12 mouse cellular contexts compared by ENCODE assay signal in genomic region chr11:102070426-102070825, GRCm38 (mm10). TPM values are rescaled to one million over a fixed set of nuclear protein-coding genes. Genes with fewer than 3 reads are reported as not detected.
DNase-seq lines count a peak whose midpoint lies in the region; ATAC-seq and TF ChIP-seq lines count a peak whose summit lies in the region.
"Had no signal": no experiment of that assay in that cellular context is flagged by ENCODE, and none has a peak within 500 bp of the region (broad histone marks: within the 10 kb centered on the region; RNA-seq: fewer than 3 reads in every experiment).

No protein-coding gene starts in this region.

- H3K4me3 ChIP-seq in kidney, embryonic 15.5 days (replicated peaks), result no peak overlapping the region
- peak overlapping the region; percentile 40; the same call in 1 of the 2 replicates for H3K4me3 ChIP-seq in embryonic facial prominence, embryonic 10.5 days
- H3K4me3 ChIP-seq in forebrain, embryonic 13.5 days, result no peak overlapping the region
- H3K4me3 ChIP-seq in limb, embryonic 12.5 days (replicated peaks), result no peak overlapping the region
- H3K4me3 ChIP-seq in left cerebral cortex, adult 2 months, result no peak overlapping the region

- no peak for DNase-seq in kidney, postnatal 10 days
- peak; percentile 49 for DNase-seq in embryonic facial prominence, embryonic 10.5 days (ENCODE audit: low spot score)
- no peak for DNase-seq in thymus, adult 18-20 months
- no peak for DNase-seq in left cerebral cortex, adult 2 months (ENCODE audit: extremely low spot score in 1 of 2, low spot score in 2 of 2)
- DNase-seq: adrenal gland, postnatal 36 days; thymus, postnatal 14 days had no signal

- H3K9me3 ChIP-seq in kidney, embryonic 15.5 days (replicated peaks), result no peaks in the 10 kb centered on the region
- no peaks in the 10 kb centered on the region for H3K9me3 ChIP-seq in embryonic facial prominence, embryonic 10.5 days
- H3K9me3 ChIP-seq in forebrain, embryonic 13.5 days (replicated peaks), result no peaks in the 10 kb centered on the region
- H3K9me3 ChIP-seq in limb, embryonic 12.5 days, result no peaks in the 10 kb centered on the region

- peak overlapping the region; percentile 44 for H3K4me2 ChIP-seq in kidney, embryonic 15.5 days
- peak overlapping the region; percentile 30 for H3K4me2 ChIP-seq in forebrain, embryonic 13.5 days
- peak overlapping the region; percentile 32 for H3K4me2 ChIP-seq in limb, embryonic 12.5 days

- WGBS in kidney, embryonic 15.5 days, result 5% methylated on average over 13 of the region's 13 CpGs
- 2% methylated on average over 13 of the region's 13 CpGs for WGBS in embryonic facial prominence, embryonic 10.5 days
- 6% methylated on average over 9 of the region's 13 CpGs for WGBS in forebrain, embryonic 13.5 days
- under 1% methylated on average over 12 of the region's 13 CpGs for WGBS in limb, embryonic 12.5 days

- no peak overlapping the region for H3K9ac ChIP-seq in kidney, embryonic 15.5 days
- H3K9ac ChIP-seq in forebrain, embryonic 13.5 days, result peak overlapping the region; percentile 28; the same call in 1 of the 2 replicates
- 0 out of 2 replicates have a peak overlapping the region, but pooled peaks have one; percentile 34 for H3K9ac ChIP-seq in limb, embryonic 12.5 days (replicated peaks)

- intact Hi-C loops in left cerebral cortex, adult 2 months (cut with DNase I), result no loop called here

- no peak for ATAC-seq in kidney, embryonic 15.5 days (replicated peaks; ENCODE audit: low FRiP score)
- ATAC-seq in forebrain, embryonic 13.5 days, result no peak
- ATAC-seq in limb, embryonic 12.5 days (ENCODE audit: insufficient number of reproducible peaks, insufficient read depth, low FRiP score, low TSS enrichment, low read depth), result no peak

- peaks cover 5% of the 10 kb centered on the region; the same call in 1 of the 2 replicates for H3K27me3 ChIP-seq in kidney, embryonic 15.5 days
- H3K27me3 ChIP-seq in embryonic facial prominence, embryonic 10.5 days (replicated peaks; ENCODE audit: low read depth, poor library complexity, severe bottlenecking), result peaks cover 26% of the 10 kb centered on the region
- H3K27me3 ChIP-seq in forebrain, embryonic 13.5 days, result no peaks in the 10 kb centered on the region
- H3K27me3 ChIP-seq in limb, embryonic 12.5 days, result peaks cover 19% of the 10 kb centered on the region

- no peak for TF ChIP-seq CTCF in left cerebral cortex, adult 2 months (IDR thresholded peaks at IDR 0.05)

- no peaks in the 10 kb centered on the region for H3K36me3 ChIP-seq in kidney, embryonic 15.5 days
- 0 out of 2 replicates have a peak, but pooled peaks cover 5% of the 10 kb centered on the region for H3K36me3 ChIP-seq in embryonic facial prominence, embryonic 10.5 days (replicated peaks)
- H3K36me3 ChIP-seq in forebrain, embryonic 13.5 days (ENCODE audit: poor library complexity, severe bottlenecking), result peaks cover 18% of the 10 kb centered on the region; the same call in 1 of the 2 replicates
- peaks cover 9% of the 10 kb centered on the region; the same call in 1 of the 2 replicates for H3K36me3 ChIP-seq in limb, embryonic 12.5 days

- no peak overlapping the region for H3K27ac ChIP-seq in kidney, embryonic 15.5 days
- H3K27ac ChIP-seq in embryonic facial prominence, embryonic 10.5 days (replicated peaks), result no peak overlapping the region
- peak overlapping the region; percentile 37; the same call in 1 of the 2 replicates for H3K27ac ChIP-seq in forebrain, embryonic 13.5 days
- no peak overlapping the region for H3K27ac ChIP-seq in limb, embryonic 12.5 days
- H3K27ac ChIP-seq in left cerebral cortex, adult 2 months, result no peak overlapping the region

- H3K4me1 ChIP-seq in kidney, embryonic 15.5 days, result peaks cover 26% of the 10 kb centered on the region
- H3K4me1 ChIP-seq in embryonic facial prominence, embryonic 10.5 days, result peaks cover 28% of the 10 kb centered on the region
- H3K4me1 ChIP-seq in forebrain, embryonic 13.5 days, result peaks cover 17% of the 10 kb centered on the region; the same call in 1 of the 2 replicates
- peaks cover 24% of the 10 kb centered on the region for H3K4me1 ChIP-seq in limb, embryonic 12.5 days (replicated peaks)

RNA-seq across cellular contexts. Expression of gene Mpp2, which starts 17.9 kb away (rescaled TPM):
- 14.0 and 14.2 TPM in 2 replicates for polyA plus RNA-seq in kidney, embryonic 15.5 days (2015; fragmentation: Nextera tagmentation; extraction: Ambion mirVana)
- polyA plus RNA-seq in embryonic facial prominence, embryonic 10.5 days (2016; fragmentation: Nextera tagmentation; extraction: Ambion mirVana), result 12.5 and 12.9 TPM in 2 replicates
- 19.8 and 22.0 TPM in 2 replicates for polyA plus RNA-seq in forebrain, embryonic 13.5 days (2015; fragmentation: Nextera tagmentation; extraction: Ambion mirVana)
- polyA plus RNA-seq in limb, embryonic 12.5 days (2016; fragmentation: Nextera tagmentation; extraction: Ambion mirVana), result 12.6 and 14.3 TPM in 2 replicates
- 100 to 1,000 TPM; 146 to 157 TPM for total RNA-seq in left cerebral cortex, adult 2 months (2021)

RNA-seq across cellular contexts. Expression of gene Cd300lg, which starts 29.1 kb away (rescaled TPM):
- polyA plus RNA-seq in kidney, embryonic 15.5 days (2015; fragmentation: Nextera tagmentation; extraction: Ambion mirVana), result 0.82 and 1.1 TPM in 2 replicates
- polyA plus RNA-seq in embryonic facial prominence, embryonic 10.5 days (2016; fragmentation: Nextera tagmentation; extraction: Ambion mirVana), result 0.28 and 0.51 TPM in 2 replicates
- 0.27 and 0.31 TPM in 2 replicates for polyA plus RNA-seq in forebrain, embryonic 13.5 days (2015; fragmentation: Nextera tagmentation; extraction: Ambion mirVana)
- 0.40 and 0.70 TPM in 2 replicates for polyA plus RNA-seq in limb, embryonic 12.5 days (2016; fragmentation: Nextera tagmentation; extraction: Ambion mirVana)
- total RNA-seq in left cerebral cortex, adult 2 months (2021), result not detected
- total RNA-seq: ES-E14 had no signal

RNA-seq across cellular contexts. Expression of gene Ppy, which starts 30.7 kb away (rescaled TPM):
- not detected in 2 replicates for polyA plus RNA-seq in kidney, embryonic 15.5 days (2015; fragmentation: Nextera tagmentation; extraction: Ambion mirVana)
- not detected in 2 replicates for polyA plus RNA-seq in embryonic facial prominence, embryonic 10.5 days (2016; fragmentation: Nextera tagmentation; extraction: Ambion mirVana)
- polyA plus RNA-seq in forebrain, embryonic 13.5 days (2015; fragmentation: Nextera tagmentation; extraction: Ambion mirVana), result not detected in 2 replicates
- polyA plus RNA-seq in limb, embryonic 12.5 days (2016; fragmentation: Nextera tagmentation; extraction: Ambion mirVana), result not detected in 2 replicates
- total RNA-seq in left cerebral cortex, adult 2 months (2021), result not detected
- total RNA-seq: adrenal gland, postnatal 36 days; ES-E14; gastrocnemius, postnatal 4 days; megakaryocyte, adult 5-6 weeks had no signal

RNA-seq across cellular contexts. Expression of gene Pyy, which starts 37.2 kb away (rescaled TPM):
- polyA plus RNA-seq in kidney, embryonic 15.5 days (2015; fragmentation: Nextera tagmentation; extraction: Ambion mirVana), result 3.6 TPM in 1 of 2 replicates, not detected in the other
- polyA plus RNA-seq in embryonic facial prominence, embryonic 10.5 days (2016; fragmentation: Nextera tagmentation; extraction: Ambion mirVana), result 0.32 and 0.49 TPM in 2 replicates
- not detected in 2 replicates for polyA plus RNA-seq in forebrain, embryonic 13.5 days (2015; fragmentation: Nextera tagmentation; extraction: Ambion mirVana)
- polyA plus RNA-seq in limb, embryonic 12.5 days (2016; fragmentation: Nextera tagmentation; extraction: Ambion mirVana), result not detected in 2 replicates
- total RNA-seq in left cerebral cortex, adult 2 months (2021), result not detected
- total RNA-seq: adrenal gland, postnatal 36 days; gastrocnemius, postnatal 4 days; megakaryocyte, adult 5-6 weeks had no signal

RNA-seq across cellular contexts. Expression of gene Mpp3, which starts 42.2 kb away (rescaled TPM):
- polyA plus RNA-seq in kidney, embryonic 15.5 days (2015; fragmentation: Nextera tagmentation; extraction: Ambion mirVana), result 7.8 and 11.0 TPM in 2 replicates
- polyA plus RNA-seq in embryonic facial prominence, embryonic 10.5 days (2016; fragmentation: Nextera tagmentation; extraction: Ambion mirVana), result 8.2 and 10.3 TPM in 2 replicates
- polyA plus RNA-seq in forebrain, embryonic 13.5 days (2015; fragmentation: Nextera tagmentation; extraction: Ambion mirVana), result 40.8 and 41.0 TPM in 2 replicates
- polyA plus RNA-seq in limb, embryonic 12.5 days (2016; fragmentation: Nextera tagmentation; extraction: Ambion mirVana), result 13.7 and 16.3 TPM in 2 replicates
- 10 to 100 TPM; 94.6 to 98.8 TPM for total RNA-seq in left cerebral cortex, adult 2 months (2021)
- total RNA-seq: megakaryocyte, adult 5-6 weeks had no signal
